Mouse (Mus musculus) heart, postnatal 0 days (tissue): ENCODE measurements around the gene Kcnma1. TPM values are rescaled to one million over a fixed set of nuclear protein-coding genes. Genes with fewer than 3 reads are reported as not detected.

ENCODE experiments used
- ATAC-seq: fragments of 200-750 bp; cut with Nextera tagmentation; 2 replicates; pipeline ENCODE4 v1.8.0; 2017; ENCODE audit warnings: low read depth, moderate number of reproducible peaks, moderate library complexity; ENCODE audit not compliant: insufficient read depth
- DNase-seq: peaks from one replicate; pipeline ENCODE4 v3.0.0-alpha.2; 2016; ENCODE audit warnings: low spot score
- H3K27ac ChIP-seq: fragments of 300-500 bp; sonication (generic); 2 replicates; pipeline ENCODE4 v1.5.1; 2014; ENCODE audit warnings: low read depth, mild to moderate bottlenecking
- H3K27me3 ChIP-seq: fragments of 300-500 bp; sonication (generic); 2 replicates; pipeline ENCODE4 v1.6.1; 2014; ENCODE audit warnings: low read length, mixed read lengths; ENCODE audit not compliant: control insufficient read depth, insufficient read depth
- H3K36me3 ChIP-seq: fragments of 300-500 bp; sonication (generic); replicated peaks from 2 replicates; pipeline ENCODE4 v1.6.1; 2014; ENCODE audit warnings: low read length, mixed read lengths; ENCODE audit not compliant: control insufficient read depth, insufficient read depth
- H3K4me1 ChIP-seq: fragments of 300-500 bp; sonication (generic); 2 replicates; pipeline ENCODE4 v1.6.1; 2014; ENCODE audit warnings: antibody characterized with exemption; ENCODE audit not compliant: control insufficient read depth, insufficient read depth
- H3K4me2 ChIP-seq: fragments of 300-500 bp; sonication (generic); 2 replicates; pipeline ENCODE4 v1.6.1; 2014; ENCODE audit warnings: low read depth, mild to moderate bottlenecking, low read length, moderate library complexity
- H3K4me3 ChIP-seq: fragments of 300-500 bp; sonication (generic); 2 replicates; pipeline ENCODE4 v1.5.1; 2014; ENCODE audit warnings: low read depth, low read length
- H3K9ac ChIP-seq: fragments of 300-500 bp; sonication (generic); replicated peaks from 2 replicates; pipeline ENCODE4 v1.6.1; 2014; ENCODE audit warnings: low read depth, low read length, mixed read lengths
- H3K9me3 ChIP-seq: fragments of 300-500 bp; sonication (generic); replicated peaks from 2 replicates; pipeline ENCODE4 v1.6.1; 2016; ENCODE audit warnings: low read length; ENCODE audit not compliant: control insufficient read depth
- CTCF ChIP-seq: IDR thresholded peaks from 2 replicates; pipeline ENCODE4 v1.5.1; 2016; ENCODE audit warnings: antibody characterized with exemption, control low read depth, low read depth
- EP300 ChIP-seq: IDR thresholded peaks from 2 replicates; pipeline ENCODE4 v1.6.1; 2016; ENCODE audit warnings: antibody characterized with exemption, low read depth
- WGBS: fragments of 180-500 bp; shearing (Covaris S2); extraction: QIAGEN DNeasy Blood & Tissue Kit; methylation state at CpG from one replicate; pipeline ENCODE4 v1.1.7; 2014; 5-methylcytosine and 5-hydroxymethylcytosine counted together
- polyA plus RNA-seq: library from polyadenylated mRNA; unstranded; fragments of >200 nt; fragmentation: Nextera tagmentation; extraction: Ambion mirVana; gene quantifications from 2 replicates; pipeline ENCODE4 v1.2.1, GENCODE M21; 2015
- total RNA-seq: library from RNA; depleted of rRNA; stranded (reverse); fragments of >200 nt; gene quantifications from 2 replicates; pipeline ENCODE4 v1.2.3, GENCODE M21; 2014; ENCODE audit warnings: low replicate concordance

Kcnma1 gene
- total and polyA plus RNA-seq, 2 experiments from 2014 or later: 0.10 to 1.3 TPM

GRCm38 (mm10) chr14:23575951-23576350 is 438.3 kb downstream of the Kcnma1 start:
- Histone ChIP-seq H3K4me2 (no peak overlapping the region), H3K27ac (no peak overlapping the region), H3K9ac (no peak overlapping the region), H3K9me3 (no peaks in the 10 kb centered on the region), H3K27me3 (peaks cover 58% of the 10 kb centered on the region), H3K36me3 (no peaks in the 10 kb centered on the region), H3K4me3 (no peak overlapping the region), H3K4me1 (no peaks in the 10 kb centered on the region)
- ATAC-seq: no peak
- WGBS: 0% methylated on average over 2 of the region's 2 CpGs
- peak; percentile 70 for TF ChIP-seq CTCF
- no peak for TF ChIP-seq EP300
- peak; percentile 39 for DNase-seq

GRCm38 (mm10) chr14:23574136-23574535 is 440.2 kb downstream of the Kcnma1 start:
- no peak overlapping the region for H3K4me2 ChIP-seq
- 65% methylated on average over 4 of the region's 4 CpGs for WGBS
- H3K9me3 ChIP-seq: no peaks in the 10 kb centered on the region
- H3K9ac ChIP-seq: no peak overlapping the region
- H3K27ac ChIP-seq: no peak overlapping the region
- H3K4me3 ChIP-seq: no peak overlapping the region
- DNase-seq (no peak), ATAC-seq (no peak)
- no peaks in the 10 kb centered on the region for H3K36me3 ChIP-seq
- TF ChIP-seq EP300 (no peak), CTCF (no peak)
- no peaks in the 10 kb centered on the region for H3K4me1 ChIP-seq
- H3K27me3 ChIP-seq: peaks cover 43% of the 10 kb centered on the region

- 21% methylated on average over 3 of the region's 3 CpGs for WGBS
- Histone ChIP-seq H3K36me3 (no peaks in the 10 kb centered on the region), H3K9me3 (no peaks in the 10 kb centered on the region), H3K27me3 (peaks cover 36% of the 10 kb centered on the region), H3K4me3 (no peak overlapping the region), H3K4me1 (no peaks in the 10 kb centered on the region), H3K9ac (no peak overlapping the region), H3K27ac (no peak overlapping the region), H3K4me2 (no peak overlapping the region)
- DNase-seq (no peak), ATAC-seq (no peak)
- TF ChIP-seq CTCF (no peak), EP300 (no peak)
Measured at GRCm38 (mm10) chr14:23573385-23573784, 440.9 kb downstream of the Kcnma1 start.

GRCm38 (mm10) chr14:23572778-23573177 is 441.5 kb downstream of the Kcnma1 start:
- ATAC-seq (no peak), DNase-seq (no peak)
- 54% methylated on average over 1 of the region's 1 CpGs for WGBS
- H3K36me3 ChIP-seq: no peaks in the 10 kb centered on the region
- no peak overlapping the region for H3K4me2 ChIP-seq
- H3K4me3 ChIP-seq: no peak overlapping the region
- TF ChIP-seq CTCF (no peak), EP300 (no peak)
- H3K9me3 ChIP-seq: no peaks in the 10 kb centered on the region
- H3K4me1 ChIP-seq: no peaks in the 10 kb centered on the region
- H3K27ac ChIP-seq: no peak overlapping the region
- H3K9ac ChIP-seq: no peak overlapping the region
- H3K27me3 ChIP-seq: peaks cover 30% of the 10 kb centered on the region

GRCm38 (mm10) chr14:23570251-23570650 is 444.0 kb downstream of the Kcnma1 start:
- no peak for DNase-seq
- H3K4me3 ChIP-seq: no peak overlapping the region
- no peaks in the 10 kb centered on the region for H3K36me3 ChIP-seq
- WGBS: 42% methylated on average over 1 of the region's 1 CpGs
- H3K4me1 ChIP-seq: no peaks in the 10 kb centered on the region
- H3K9ac ChIP-seq: no peak overlapping the region
- H3K9me3 ChIP-seq: no peaks in the 10 kb centered on the region; the same call in 1 of the 2 replicates
- H3K27me3 ChIP-seq: peaks cover 9% of the 10 kb centered on the region
- ATAC-seq: no peak
- no peak overlapping the region for H3K4me2 ChIP-seq
- TF ChIP-seq EP300 (no peak), CTCF (no peak)
- H3K27ac ChIP-seq: no peak overlapping the region

- Histone ChIP-seq H3K4me1 (no peaks in the 10 kb centered on the region), H3K9ac (no peak overlapping the region), H3K27me3 (no peaks in the 10 kb centered on the region), H3K4me3 (no peak overlapping the region), H3K4me2 (no peak overlapping the region), H3K36me3 (no peaks in the 10 kb centered on the region), H3K27ac (no peak overlapping the region), H3K9me3 (no peaks in the 10 kb centered on the region; the same call in 1 of the 2 replicates)
- WGBS: 84% methylated on average over 3 of the region's 3 CpGs
- DNase-seq (no peak), ATAC-seq (no peak)
- TF ChIP-seq EP300 (no peak), CTCF (no peak)
Measured at GRCm38 (mm10) chr14:23565931-23566330, 448.4 kb downstream of the Kcnma1 start.
